Mouse (Mus musculus): ENCODE measurements at regions not wholly inside any gene's neighbourhood (a gene's known extent, or its start where the extent isn't known, plus 50 kb on each side); places are given as distances from the start of the nearest gene placed in this dataset.

DNA sequence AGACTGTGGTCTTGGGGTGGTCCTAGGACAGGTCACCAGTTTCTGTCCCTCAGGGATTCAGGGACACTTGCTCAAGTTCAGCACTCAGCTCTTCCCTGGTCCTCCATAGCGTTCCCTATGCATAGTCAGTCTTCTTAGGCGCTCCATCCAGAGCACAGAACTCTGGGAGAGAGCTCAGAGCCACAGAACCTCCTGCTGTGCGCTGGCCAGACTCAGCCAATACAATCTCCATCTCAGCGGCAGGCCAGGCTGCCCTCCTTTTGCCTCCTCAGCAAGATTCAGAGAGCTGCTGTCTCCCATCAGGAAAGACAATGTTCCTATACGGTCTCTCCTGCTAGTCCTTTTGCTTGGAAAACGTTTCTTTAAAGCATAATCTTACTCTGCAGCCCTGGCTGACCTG, 51.1 kb upstream of the Otos start:
- Histone ChIP-seq H3K9me3 (replicated peaks; ENCODE audit: low read length) (no peaks in the 10 kb centered on the region), H3K27me3 (replicated peaks) (peaks cover 58% of the 10 kb centered on the region), H3K36me3 (replicated peaks in 1 of 2; ENCODE audit: control insufficient read depth in 1 of 2, insufficient read depth in 1 of 2, low read length in 1 of 2) (no peaks in the 10 kb centered on the region), H3K4me2 (ENCODE audit: insufficient read depth, low read depth, poor library complexity, severe bottlenecking) (no peak overlapping the region), H3K27ac (ENCODE audit: insufficient read depth, low read depth) (no peak overlapping the region), H3K4me3 (replicated peaks in 1 of 3; ENCODE audit: low read depth in 2 of 3, low read length in 2 of 3, poor library complexity in 1 of 3) (no peak overlapping the region), H3K4me1 (ENCODE audit: control insufficient read depth in 1 of 2, insufficient read depth in 2 of 2) (no peaks in the 10 kb centered on the region), H3K79me2 (replicated peaks; ENCODE audit: control insufficient read depth, extremely low read depth, insufficient read depth, poor library complexity, severe bottlenecking) (no peaks in the 10 kb centered on the region), H3K9ac (ENCODE audit: insufficient read depth, low read depth) (no peak overlapping the region)
- dilution Hi-C loops (cut with MboI; ENCODE audit: extremely low pct_ligation_motif_present, extremely low pct_unique_long_range_greater_than_20kb, low sequenced_read_pairs) (no loop called here), in situ Hi-C loops (cut with MboI; ENCODE audit: low pct_ligation_motif_present, low pct_unique_long_range_greater_than_20kb, low sequenced_read_pairs) (loop anchor here (5.0 kb wide), 1 partner anchor 138 kb away; no protein-coding TSS in a partner anchor)
- DNase-seq (ENCODE audit: extremely low read depth) = no peak
- TF ChIP-seq RCOR1 (conservative IDR thresholded peaks at IDR 0.05; ENCODE audit: low read depth, low read length) = no peak
- TF ChIP-seq HCFC1 (IDR thresholded peaks at IDR 0.05; ENCODE audit: low read depth, low read length) = no peak
- TF ChIP-seq CTCF (conservative IDR thresholded peaks at IDR 0.05 in 1 of 2, IDR thresholded peaks at IDR 0.05 in 1 of 2; ENCODE audit: low read depth in 2 of 2, low read length in 2 of 2) = no peak
- TF ChIP-seq ZNF384 (IDR thresholded peaks at IDR 0.05; ENCODE audit: low read depth, low read length) = no peak
- TF ChIP-seq MAX (IDR thresholded peaks at IDR 0.05; ENCODE audit: low read length) = no peak
- no peak for TF ChIP-seq MYC (IDR thresholded peaks at IDR 0.05; ENCODE audit: low read depth, low read length)
- TF ChIP-seq SMC3 (IDR thresholded peaks at IDR 0.05; ENCODE audit: low read depth, low read length) = no peak
- no peak for TF ChIP-seq MEF2A (IDR thresholded peaks at IDR 0.05; ENCODE audit: borderline replicate concordance, low read depth, low read length)
- no peak for TF ChIP-seq BHLHE40 (IDR thresholded peaks at IDR 0.05; ENCODE audit: low read depth, low read length)
- no peak for TF ChIP-seq MAFK (IDR thresholded peaks at IDR 0.05; ENCODE audit: insufficient replicate concordance, low read length)
- TF ChIP-seq E2F4 (IDR thresholded peaks at IDR 0.05; ENCODE audit: insufficient replicate concordance, low read depth, low read length) = no peak
- no peak for TF ChIP-seq GABPA (IDR thresholded peaks at IDR 0.05; ENCODE audit: insufficient replicate concordance, low read depth, low read length)
- TF ChIP-seq SIN3A (IDR thresholded peaks at IDR 0.05; ENCODE audit: low read length) = no peak
- TF ChIP-seq PAX5 (IDR thresholded peaks at IDR 0.05; ENCODE audit: low read length) = no peak

DNA sequence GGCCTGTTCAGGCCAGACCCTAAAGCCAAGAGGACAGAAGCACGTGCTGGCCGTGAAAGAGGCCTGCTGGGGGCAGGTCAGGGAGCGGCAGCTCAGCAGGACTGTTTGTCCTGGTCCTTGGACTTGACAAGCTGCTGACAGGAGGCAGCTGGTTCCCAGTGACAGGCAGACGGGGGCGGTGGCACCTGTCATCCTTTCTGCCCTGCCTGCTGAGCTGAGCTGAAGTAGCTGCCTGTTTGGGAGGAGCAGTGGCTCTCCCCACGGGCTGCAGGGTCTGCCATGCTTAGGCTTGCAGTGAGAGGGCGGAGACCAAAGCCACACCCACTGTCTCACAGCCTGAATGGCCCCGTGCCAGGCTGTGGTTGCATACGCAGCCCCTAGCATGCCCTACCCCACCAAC, 50.4 kb upstream of the Otos start:
- dilution Hi-C loops (cut with MboI; ENCODE audit: extremely low pct_ligation_motif_present, extremely low pct_unique_long_range_greater_than_20kb, low sequenced_read_pairs) = no loop called here
- H3K9ac ChIP-seq (ENCODE audit: insufficient read depth, low read depth) = no peak overlapping the region

More for the DNA sequence above, 50.4 kb upstream of the Otos start:
- TF ChIP-seq ZMIZ1 (IDR thresholded peaks at IDR 0.05; ENCODE audit: low read depth, low read length) = no peak
- no peak for TF ChIP-seq MAZ (IDR thresholded peaks at IDR 0.05; ENCODE audit: low read depth, low read length)
- TF ChIP-seq MAX (IDR thresholded peaks at IDR 0.05; ENCODE audit: low read length) = no peak
- TF ChIP-seq USF2 (conservative IDR thresholded peaks at IDR 0.05; ENCODE audit: low read depth, low read length) = no peak
- no peak for TF ChIP-seq NRF1 (IDR thresholded peaks at IDR 0.05; ENCODE audit: low read depth, low read length)
- TF ChIP-seq POLR2A (IDR thresholded peaks at IDR 0.05; ENCODE audit: low read depth, low read length) = no peak
- no peak for TF ChIP-seq MEF2A (IDR thresholded peaks at IDR 0.05; ENCODE audit: borderline replicate concordance, low read depth, low read length)
- no peak for TF ChIP-seq SMC3 (IDR thresholded peaks at IDR 0.05; ENCODE audit: low read depth, low read length)
- no peak for TF ChIP-seq ZC3H11A (IDR thresholded peaks at IDR 0.05; ENCODE audit: low read depth, low read length)
- TF ChIP-seq MAFK (IDR thresholded peaks at IDR 0.05; ENCODE audit: insufficient replicate concordance, low read length) = no peak
- no peak for TF ChIP-seq POLR2AphosphoS2 (IDR thresholded peaks at IDR 0.05; ENCODE audit: low read depth, low read length)
- no peak for TF ChIP-seq NELFE (IDR thresholded peaks at IDR 0.05; ENCODE audit: low read depth, low read length)
- no peak for TF ChIP-seq MYC (IDR thresholded peaks at IDR 0.05; ENCODE audit: low read depth, low read length)
- TF ChIP-seq ZKSCAN1 (IDR thresholded peaks at IDR 0.05; ENCODE audit: borderline replicate concordance, low read depth, low read length) = no peak
- Histone ChIP-seq H3K27me3 (replicated peaks) (peaks cover 58% of the 10 kb centered on the region), H3K4me3 (replicated peaks in 1 of 3; ENCODE audit: low read depth in 2 of 3, low read length in 2 of 3, poor library complexity in 1 of 3) (no peak overlapping the region), H3K9me3 (replicated peaks; ENCODE audit: low read length) (no peaks in the 10 kb centered on the region), H3K79me2 (replicated peaks; ENCODE audit: control insufficient read depth, extremely low read depth, insufficient read depth, poor library complexity, severe bottlenecking) (no peaks in the 10 kb centered on the region), H3K4me2 (ENCODE audit: insufficient read depth, low read depth, poor library complexity, severe bottlenecking) (no peak overlapping the region), H3K27ac (ENCODE audit: insufficient read depth, low read depth) (no peak overlapping the region), H3K36me3 (replicated peaks in 1 of 2; ENCODE audit: control insufficient read depth in 1 of 2, insufficient read depth in 1 of 2, low read length in 1 of 2) (no peaks in the 10 kb centered on the region), H3K4me1 (ENCODE audit: control insufficient read depth in 1 of 2, insufficient read depth in 2 of 2) (no peaks in the 10 kb centered on the region)
- in situ Hi-C loops (cut with MboI; ENCODE audit: low pct_ligation_motif_present, low pct_unique_long_range_greater_than_20kb, low sequenced_read_pairs) = loop anchor here (5.0 kb wide), 1 partner anchor 138 kb away; no protein-coding TSS in a partner anchor
- DNase-seq (ENCODE audit: extremely low read depth) = no peak
